Mouse (Mus musculus) forebrain, embryonic 13.5 days (tissue): ENCODE data around the gene Olfr293. TPM values are rescaled to one million over a fixed set of nuclear protein-coding genes. Genes with fewer than 3 reads are reported as not detected.

Source experiments
- ATAC-seq: fragments of 200-750 bp; cut with Nextera tagmentation; 2 replicates; pipeline ENCODE4 v1.8.0; 2017
- H3K27ac ChIP-seq: fragments of 300-500 bp; sonication (generic); 2 replicates; pipeline ENCODE4 v1.5.1; 2015; ENCODE audit warnings: inconsistent platforms, mild to moderate bottlenecking, moderate library complexity
- H3K27me3 ChIP-seq: fragments of 300-500 bp; sonication (generic); 2 replicates; pipeline ENCODE4 v1.6.1; 2015; ENCODE audit warnings: mild to moderate bottlenecking, inconsistent platforms
- H3K36me3 ChIP-seq: fragments of 300-500 bp; sonication (generic); 2 replicates; pipeline ENCODE4 v1.6.1; 2015; ENCODE audit warnings: mild to moderate bottlenecking, inconsistent platforms; ENCODE audit not compliant: poor library complexity, severe bottlenecking
- H3K4me1 ChIP-seq: fragments of 300-500 bp; sonication (generic); 2 replicates; pipeline ENCODE4 v1.6.1; 2015; ENCODE audit warnings: inconsistent platforms
- H3K4me2 ChIP-seq: fragments of 300-500 bp; sonication (generic); 2 replicates; pipeline ENCODE4 v1.6.1; 2015; ENCODE audit warnings: inconsistent platforms, mild to moderate bottlenecking, moderate library complexity
- H3K4me3 ChIP-seq: fragments of 300-500 bp; sonication (generic); 2 replicates; pipeline ENCODE4 v1.5.1; 2015; ENCODE audit warnings: mild to moderate bottlenecking, inconsistent platforms
- H3K9ac ChIP-seq: fragments of 300-500 bp; sonication (generic); 2 replicates; pipeline ENCODE4 v1.6.1; 2015; ENCODE audit warnings: mild to moderate bottlenecking, inconsistent platforms
- H3K9me3 ChIP-seq: fragments of 300-500 bp; sonication (generic); replicated peaks from 2 replicates; pipeline ENCODE4 v1.6.1; 2016; ENCODE audit warnings: inconsistent platforms
- WGBS: fragments of 180-500 bp; shearing (Covaris S2); methylation state at CpG from one replicate; pipeline ENCODE4 v1.1.7; 2015; 5-methylcytosine and 5-hydroxymethylcytosine counted together
- polyA plus RNA-seq: library from polyadenylated mRNA; unstranded; fragments of >200 nt; fragmentation: Nextera tagmentation; extraction: Ambion mirVana; gene quantifications from 2 replicates; pipeline ENCODE4 v1.2.1, GENCODE M21; 2015

Gene Olfr293
- polyA plus RNA-seq, result not detected in 2 replicates

- no peak for ATAC-seq
- Histone ChIP-seq H3K36me3 (no peaks in the 10 kb centered on the region), H3K4me2 (no peak within 1 kb of the TSS), H3K4me3 (no peak within 1 kb of the TSS), H3K9me3 (no peaks in the 10 kb centered on the region), H3K27me3 (no peaks in the 10 kb centered on the region), H3K27ac (no peak within 1 kb of the TSS), H3K4me1 (no peaks in the 10 kb centered on the region), H3K9ac (no peak within 1 kb of the TSS)
- WGBS, result 92% methylated on average over 4 of the region's 4 CpGs
Measured at GRCm38 (mm10) chr7:86648761-86649160, at the start of gene Olfr293. Gene Olfr293 (plus strand): TSS chr7:86649061.

GRCm38 (mm10) chr7:86616543-86616942, 32.3 kb upstream of the Olfr293 start, which contains the start of gene Olfr294:
Gene Olfr294 (minus strand): TSS chr7:86616643.
- no peaks in the 10 kb centered on the region for H3K4me1 ChIP-seq
- H3K9me3 ChIP-seq, result no peaks in the 10 kb centered on the region
- H3K4me3 ChIP-seq, result no peak within 1 kb of the TSS
- no peak for ATAC-seq
- H3K36me3 ChIP-seq, result no peaks in the 10 kb centered on the region
- no peak within 1 kb of the TSS for H3K4me2 ChIP-seq
- 72% methylated on average over 2 of the region's 2 CpGs for WGBS
- no peak within 1 kb of the TSS for H3K9ac ChIP-seq
- H3K27me3 ChIP-seq, result no peaks in the 10 kb centered on the region
- H3K27ac ChIP-seq, result no peak within 1 kb of the TSS

GRCm38 (mm10) chr7:86688030-86688429, 39.2 kb downstream of the Olfr293 start, which contains the start of gene Olfr292:
Gene Olfr292 (plus strand): TSS chr7:86688330.
- H3K4me2 ChIP-seq, result no peak within 1 kb of the TSS
- no peak within 1 kb of the TSS for H3K4me3 ChIP-seq
- no peaks in the 10 kb centered on the region; the same call in 1 of the 2 replicates for H3K9me3 ChIP-seq
- H3K36me3 ChIP-seq, result no peaks in the 10 kb centered on the region
- no peak for ATAC-seq
- H3K9ac ChIP-seq, result no peak within 1 kb of the TSS
- H3K4me1 ChIP-seq, result no peaks in the 10 kb centered on the region
- H3K27me3 ChIP-seq, result no peaks in the 10 kb centered on the region
- H3K27ac ChIP-seq, result no peak within 1 kb of the TSS

Other genes with a start within 250 kb of the Olfr293 start
- not detected in 2 replicates for gene Olfr301, start 245.2 kb upstream of the Olfr293 start, polyA plus RNA-seq
- not detected in 2 replicates for gene Olfr299, start 189.1 kb upstream of the Olfr293 start, polyA plus RNA-seq
- gene Olfr298, start 156.6 kb upstream of the Olfr293 start, polyA plus RNA-seq, result not detected in 2 replicates
- not detected in 2 replicates for gene Olfr297, start 129.1 kb upstream of the Olfr293 start, polyA plus RNA-seq
- gene Olfr295, start 65.2 kb upstream of the Olfr293 start, polyA plus RNA-seq, result not detected in 2 replicates
- gene Olfr294, start 32.4 kb upstream of the Olfr293 start, polyA plus RNA-seq, result not detected in 2 replicates
- not detected in 2 replicates for gene Olfr292, start 39.3 kb downstream of the Olfr293 start, polyA plus RNA-seq
- gene Folh1, start 126.9 kb downstream of the Olfr293 start, polyA plus RNA-seq, result 0.21 and 0.35 TPM in 2 replicates
- gene Vmn2r77, start 146.0 kb downstream of the Olfr293 start, polyA plus RNA-seq, result not detected in 2 replicates